In genomic region chr14:24245177-24246081, GRCm38 (mm10) we compare ENCODE assay signal across 8 mouse cellular contexts. TPM values are rescaled to one million over a fixed set of nuclear protein-coding genes. Genes with fewer than 3 reads are reported as not detected.
DNase-seq lines count a peak whose midpoint lies in the region; ATAC-seq and TF ChIP-seq lines count a peak whose summit lies in the region.

Gene Dlg5, minus strand, starts transcription at chr14:24245920.

- peaks cover 11% of the 10 kb centered on the region for H3K4me1 ChIP-seq in intestine, embryonic 15.5 days (replicated peaks)
- peaks cover 30% of the 10 kb centered on the region for H3K4me1 ChIP-seq in midbrain, embryonic 10.5 days
- no peaks in the 10 kb centered on the region; the same call in 1 of the 2 replicates for H3K4me1 ChIP-seq in small intestine, adult 2 months (ENCODE audit: control insufficient read depth, insufficient read depth, insufficient read length, low read length)

- no peaks in the 10 kb centered on the region for H3K36me3 ChIP-seq in intestine, embryonic 15.5 days
- H3K36me3 ChIP-seq in midbrain, embryonic 10.5 days: peaks cover 13% of the 10 kb centered on the region
- no peaks in the 10 kb centered on the region for H3K36me3 ChIP-seq in small intestine, adult 2 months (ENCODE audit: control insufficient read depth, insufficient read depth, low read length)

- peak within 1 kb of the TSS; percentile 90 for H3K4me2 ChIP-seq in intestine, embryonic 15.5 days (replicated peaks)

- H3K9ac ChIP-seq in intestine, embryonic 15.5 days: peak within 1 kb of the TSS; percentile 92

- H3K9me3 ChIP-seq in intestine, embryonic 15.5 days: no peaks in the 10 kb centered on the region
- no peaks in the 10 kb centered on the region for H3K9me3 ChIP-seq in midbrain, embryonic 10.5 days (replicated peaks)

- TF ChIP-seq CTCF in small intestine, adult 2 months (IDR thresholded peaks at IDR 0.05; ENCODE audit: extremely low read depth, insufficient read length, insufficient replicate concordance, low read depth, low read length): no peak

- H3K27ac ChIP-seq in intestine, embryonic 15.5 days: peak within 1 kb of the TSS; percentile 95
- H3K27ac ChIP-seq in midbrain, embryonic 10.5 days (replicated peaks): peak within 1 kb of the TSS; percentile 97
- peak within 1 kb of the TSS; percentile 79 for H3K27ac ChIP-seq in small intestine, adult 2 months (ENCODE audit: insufficient read depth, low read depth, low read length)

- DNase-seq in layer of hippocampus, adult 11-12 months (ENCODE audit: low spot score): peak; percentile 32
- DNase-seq in layer of hippocampus, adult 9-10 months (ENCODE audit: low spot score): no peak
- DNase-seq in embryo, embryonic 11 days: peak; percentile 78
- DNase-seq in gonadal fat pad, adult 2 months (ENCODE audit: low read depth): no peak
- DNase-seq in left cerebral cortex, postnatal 25 days (ENCODE audit: low spot score in 2 of 2): peak; percentile 46 to 54
- DNase-seq in midbrain, embryonic 10.5 days (ENCODE audit: low spot score): peak; percentile 79

- no peaks in the 10 kb centered on the region for H3K27me3 ChIP-seq in intestine, embryonic 15.5 days (replicated peaks)
- peaks cover 10% of the 10 kb centered on the region for H3K27me3 ChIP-seq in midbrain, embryonic 10.5 days (ENCODE audit: low read depth, poor library complexity, severe bottlenecking)
- H3K27me3 ChIP-seq in small intestine, adult 2 months (ENCODE audit: control insufficient read depth, insufficient read depth, low read length): no peaks in the 10 kb centered on the region

- TF ChIP-seq POLR2A in small intestine, adult 2 months (IDR thresholded peaks at IDR 0.05; ENCODE audit: low read depth, low read length): peak; percentile 35; the same call in 1 of the 2 replicates

- WGBS in intestine, embryonic 15.5 days: under 1% methylated on average over 81 of the region's 98 CpGs
- under 1% methylated on average over 89 of the region's 98 CpGs for WGBS in midbrain, embryonic 10.5 days
- under 1% methylated on average over 93 of the region's 98 CpGs for WGBS in small intestine, adult 2 months

- intact Hi-C loops in left cerebral cortex, postnatal 25 days (cut with DNase I): loop anchor here (2.0 kb wide), 1 partner anchor 63 kb away; no protein-coding TSS in a partner anchor

- peak within 1 kb of the TSS; percentile 77 for H3K4me3 ChIP-seq in intestine, embryonic 15.5 days (replicated peaks)
- H3K4me3 ChIP-seq in midbrain, embryonic 10.5 days: peak within 1 kb of the TSS; percentile 88
- peak within 1 kb of the TSS; percentile 99 for H3K4me3 ChIP-seq in small intestine, adult 2 months (ENCODE audit: low read depth, low read length)

- ATAC-seq in intestine, embryonic 15.5 days: peak; percentile 88

RNA-seq across cellular contexts. Expression of gene Dlg5, which starts in this region (rescaled TPM):
- polyA plus RNA-seq in gonadal fat pad, adult 2 months (2012; rRNA removed): 83.6 and 108 TPM in 2 replicates
- 10.5 and 11.8 TPM in 2 replicates for polyA plus RNA-seq in intestine, embryonic 15.5 days (2015; fragmentation: Nextera tagmentation; extraction: Ambion mirVana)
- 10 to 100 TPM; 36.7 to 37.3 TPM for total RNA-seq in left cerebral cortex, postnatal 25 days (2021)
- polyA plus RNA-seq in midbrain, embryonic 10.5 days (2016; fragmentation: Nextera tagmentation; extraction: Ambion mirVana): 11.3 and 11.7 TPM in 2 replicates
- 10.4 and 21.1 TPM in 2 replicates for polyA plus RNA-seq in small intestine, adult 2 months (2012; rRNA removed)

Comparison
In these comparisons a context has a peak if more than half of its experiments do, and no peak if none do; other contexts are left out.
1. DNase-seq: peak in layer of hippocampus, adult 11-12 months (single experiment), embryo, embryonic 11 days (single experiment), left cerebral cortex, postnatal 25 days (2 of 2) and midbrain, embryonic 10.5 days (single experiment); none in layer of hippocampus, adult 9-10 months (single experiment) and gonadal fat pad, adult 2 months (single experiment).
2. Peak in every context shown above with its lines, with median percentiles within 50 percentile points of each other: H3K27ac ChIP-seq and H3K4me3 ChIP-seq.